7 mouse cellular contexts compared by ENCODE assay signal in genomic region chr16:33184901-33185260, GRCm38 (mm10). TPM values are rescaled to one million over a fixed set of nuclear protein-coding genes. Genes with fewer than 3 reads are reported as not detected.
DNase-seq lines count a peak whose midpoint lies in the region; ATAC-seq lines count a peak whose summit lies in the region.

TSS of gene Osbpl11 (plus strand) at chr16:33185071.

- H3K4me2 ChIP-seq in midbrain, embryonic 13.5 days (replicated peaks) = peak within 1 kb of the TSS; percentile 91

- H3K4me1 ChIP-seq in embryonic facial prominence, embryonic 10.5 days = peaks cover 28% of the 10 kb centered on the region
- peaks cover 15% of the 10 kb centered on the region for H3K4me1 ChIP-seq in limb, embryonic 10.5 days
- H3K4me1 ChIP-seq in midbrain, embryonic 13.5 days (replicated peaks) = peaks cover 37% of the 10 kb centered on the region

- H3K27ac ChIP-seq in embryonic facial prominence, embryonic 10.5 days (replicated peaks) = peak within 1 kb of the TSS; percentile 95
- H3K27ac ChIP-seq in limb, embryonic 10.5 days = peak within 1 kb of the TSS; percentile 94
- H3K27ac ChIP-seq in midbrain, embryonic 13.5 days = peak within 1 kb of the TSS; percentile 92

- H3K9me3 ChIP-seq in embryonic facial prominence, embryonic 10.5 days = no peaks in the 10 kb centered on the region
- H3K9me3 ChIP-seq in limb, embryonic 10.5 days (replicated peaks) = no peaks in the 10 kb centered on the region
- no peaks in the 10 kb centered on the region for H3K9me3 ChIP-seq in midbrain, embryonic 13.5 days

- H3K27me3 ChIP-seq in embryonic facial prominence, embryonic 10.5 days (replicated peaks; ENCODE audit: low read depth, poor library complexity, severe bottlenecking) = no peaks in the 10 kb centered on the region
- no peaks in the 10 kb centered on the region for H3K27me3 ChIP-seq in limb, embryonic 10.5 days (ENCODE audit: low read depth, poor library complexity, severe bottlenecking)
- H3K27me3 ChIP-seq in midbrain, embryonic 13.5 days = no peaks in the 10 kb centered on the region

- H3K9ac ChIP-seq in midbrain, embryonic 13.5 days (replicated peaks) = peak within 1 kb of the TSS; percentile 92

- peak; percentile 98 for DNase-seq in adrenal gland, postnatal 10 days
- DNase-seq in embryonic facial prominence, embryonic 10.5 days (ENCODE audit: low spot score) = peak; percentile 96
- peak; percentile 96 for DNase-seq in kidney, adult 11 months
- peak; percentile 97 for DNase-seq in limb, embryonic 10.5 days (ENCODE audit: low spot score)
- peak; percentile 88 for DNase-seq in spleen, adult 12 weeks (ENCODE audit: low spot score)

- peak; percentile 97 for ATAC-seq in granulocyte monocyte progenitor cell, adult 5-6 weeks (replicated peaks; ENCODE audit: poor library complexity, severe bottlenecking)
- ATAC-seq in midbrain, embryonic 13.5 days = peak; percentile 97

- under 1% methylated on average over 27 of the region's 27 CpGs for WGBS in embryonic facial prominence, embryonic 10.5 days
- under 1% methylated on average over 27 of the region's 27 CpGs for WGBS in limb, embryonic 10.5 days
- under 1% methylated on average over 27 of the region's 27 CpGs for WGBS in midbrain, embryonic 13.5 days

- 0 out of 2 replicates have a peak, but pooled peaks cover 6% of the 10 kb centered on the region for H3K36me3 ChIP-seq in embryonic facial prominence, embryonic 10.5 days (replicated peaks)
- 0 out of 2 replicates have a peak, but pooled peaks cover 3% of the 10 kb centered on the region for H3K36me3 ChIP-seq in limb, embryonic 10.5 days
- no peaks in the 10 kb centered on the region for H3K36me3 ChIP-seq in midbrain, embryonic 13.5 days

- peak within 1 kb of the TSS; percentile 93 for H3K4me3 ChIP-seq in embryonic facial prominence, embryonic 10.5 days
- peak within 1 kb of the TSS; percentile 98 for H3K4me3 ChIP-seq in limb, embryonic 10.5 days
- H3K4me3 ChIP-seq in midbrain, embryonic 13.5 days (replicated peaks) = peak within 1 kb of the TSS; percentile 79

RNA-seq across cellular contexts. Expression of gene Osbpl11, which starts in this region (rescaled TPM):
- 10 to 100 TPM; 43.8 to 57.3 TPM for total RNA-seq in adrenal gland, postnatal 10 days (2021)
- polyA plus RNA-seq in embryonic facial prominence, embryonic 10.5 days (2016; fragmentation: Nextera tagmentation; extraction: Ambion mirVana) = 22.2 and 23.8 TPM in 2 replicates
- total RNA-seq in granulocyte monocyte progenitor cell, adult 5-6 weeks (2014; fragmentation: Nextera tagmentation) = 8.0 and 12.8 TPM in 2 replicates
- 16.7 and 22.3 TPM in 2 replicates for total RNA-seq in granulocyte monocyte progenitor cell, adult 5-6 weeks (2017)
- polyA plus RNA-seq in limb, embryonic 10.5 days (2016; fragmentation: Nextera tagmentation; extraction: Ambion mirVana) = 22.0 and 24.8 TPM in 2 replicates
- 16.8 and 19.8 TPM in 2 replicates for polyA plus RNA-seq in midbrain, embryonic 13.5 days (2015; fragmentation: Nextera tagmentation; extraction: Ambion mirVana)

Comparison
In these comparisons a context has a peak if more than half of its experiments do, and no peak if none do; other contexts are left out.
1. Peak in every context shown above with its lines: DNase-seq, ATAC-seq, H3K4me3 ChIP-seq and H3K27ac ChIP-seq.